Mouse (Mus musculus) heart, adult 9 months (tissue): Measurements from ENCODE around the gene Atg4b.

Source experiments
- DNase-seq, 2 experiments: peaks; one replicate each; pipeline ENCODE4 v3.0.0; 2022; ENCODE audit warnings: low spot score in 2 of 2

The Atg4b gene

DNA sequence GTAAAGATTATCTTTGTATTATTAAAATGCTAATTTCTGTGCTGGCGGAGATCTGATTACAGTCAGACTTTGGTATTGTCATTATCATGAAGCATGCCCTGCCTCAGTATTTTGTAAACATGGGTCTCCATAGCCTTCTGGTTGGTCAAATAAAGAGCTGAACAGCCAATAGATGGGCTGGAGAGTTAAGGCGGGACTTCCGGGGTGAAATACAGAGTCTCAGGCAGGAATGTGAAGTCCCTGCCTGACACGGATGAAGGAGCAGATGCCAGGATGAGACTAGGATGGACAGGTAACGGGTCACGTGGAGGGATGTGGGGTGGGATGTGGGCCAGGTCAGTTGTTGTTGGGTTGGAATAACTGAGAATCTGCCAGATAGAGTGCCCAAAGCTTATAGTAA lies at the start of gene Atg4b:
TSS of gene Atg4b (plus strand) at position 211 of the 400 bp plus-strand sequence.
- DNase-seq: no peak

DNA sequence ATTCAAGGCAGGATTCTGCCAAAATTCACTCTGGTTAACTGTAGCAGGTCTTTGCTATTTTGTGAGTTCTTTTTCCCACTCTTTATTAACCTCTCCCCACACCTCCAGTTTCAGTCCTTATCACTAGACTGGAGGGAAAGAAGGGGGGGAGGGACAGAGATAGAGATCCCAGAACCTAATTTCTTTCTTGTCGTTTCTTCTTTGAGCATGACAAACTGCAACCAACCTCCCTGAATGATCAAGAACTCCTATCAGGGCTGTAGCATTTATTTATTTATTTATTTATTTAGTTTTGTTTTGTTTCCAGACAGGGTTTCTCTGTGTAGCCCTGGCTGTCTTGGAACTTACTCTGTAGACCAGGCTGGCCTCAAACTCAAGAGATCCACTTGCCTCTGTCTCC lies 49.2 kb upstream of the Atg4b start:
- DNase-seq: no peak

DNA sequence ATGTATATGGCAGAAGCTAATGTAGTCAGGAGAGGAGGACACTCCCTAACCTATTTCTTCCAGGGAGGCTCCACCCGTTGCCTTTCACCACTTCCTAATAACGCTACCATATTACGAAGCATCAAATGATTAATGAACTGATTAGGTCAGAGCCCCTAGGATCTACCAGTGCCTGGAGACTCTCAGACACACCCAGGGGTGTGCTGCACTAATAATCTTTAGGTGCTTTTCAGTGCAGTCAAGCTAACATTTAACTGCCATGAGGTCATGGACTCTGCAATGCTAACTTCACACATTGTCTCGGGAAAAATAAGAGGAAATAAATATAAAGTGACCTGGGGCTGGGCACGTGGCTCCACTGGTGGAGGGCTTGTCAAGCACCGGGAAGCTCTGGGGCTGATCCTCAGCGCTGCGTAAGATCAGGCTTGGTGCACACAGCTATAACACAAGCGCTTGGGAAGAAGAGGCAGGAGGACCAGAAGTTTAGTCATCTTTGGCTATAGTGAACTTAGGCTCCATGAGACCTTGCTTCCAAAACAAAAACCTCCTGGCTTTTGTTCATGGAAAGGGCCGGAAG lies 47.7 kb upstream of the Atg4b start:
- no peak for DNase-seq

DNA sequence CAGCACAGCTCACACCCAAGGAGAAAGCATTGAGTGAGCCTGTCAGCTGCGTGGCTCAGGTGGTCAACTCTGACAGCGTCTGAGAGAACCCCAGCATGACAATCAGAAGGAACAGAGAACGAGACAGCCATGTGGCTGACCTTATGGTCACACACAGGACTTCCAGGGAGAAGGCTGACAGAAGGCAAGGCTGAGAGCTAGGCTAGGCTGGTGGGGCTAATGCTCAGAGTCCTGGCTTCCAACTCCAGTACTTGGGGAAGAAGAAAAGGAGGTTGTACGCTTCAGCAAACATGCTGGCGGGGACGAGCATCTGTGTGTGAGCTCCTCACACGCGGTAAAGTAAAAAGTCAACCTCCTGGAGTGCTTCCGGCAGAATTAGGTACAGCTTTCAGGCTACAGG lies 47.0 kb upstream of the Atg4b start:
- no peak for DNase-seq

DNA sequence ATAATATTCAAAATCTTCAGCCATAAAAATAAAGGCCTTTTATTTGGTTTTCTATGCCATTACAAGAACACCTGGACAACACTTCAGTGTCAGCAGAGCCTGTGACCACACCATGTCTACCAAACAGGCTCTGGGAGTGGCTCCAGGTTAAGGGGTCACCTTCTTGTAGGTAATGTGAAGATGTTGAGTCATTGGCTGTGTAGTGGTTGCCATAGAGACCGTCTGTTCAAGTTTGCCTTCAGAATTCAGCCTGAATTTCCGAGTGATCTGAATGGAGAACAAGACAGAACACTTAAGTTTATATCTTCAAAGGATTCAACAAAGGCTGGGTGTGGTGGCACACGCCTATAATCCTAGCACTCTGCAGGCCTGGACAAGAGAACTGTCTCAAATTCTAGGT lies 45.9 kb upstream of the Atg4b start:
- no peak for DNase-seq

DNA sequence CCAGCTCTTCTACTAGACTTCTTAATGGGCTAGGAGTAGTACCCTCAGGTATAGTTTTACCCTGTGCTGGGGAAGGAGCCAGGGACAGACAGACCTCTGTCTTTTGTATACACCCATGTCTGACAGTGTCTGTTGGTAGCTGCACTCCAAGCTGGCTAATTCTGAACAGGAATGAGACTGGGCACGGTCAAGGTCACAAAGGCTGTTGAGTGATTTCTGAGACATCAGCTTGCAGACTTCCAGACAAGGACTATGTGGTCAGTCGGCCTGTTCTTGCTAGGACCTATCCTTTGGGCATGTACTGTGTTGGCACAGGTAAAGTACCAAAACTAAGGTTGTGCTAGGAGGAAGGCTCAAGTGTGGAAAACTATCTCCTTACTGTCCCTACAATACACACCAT lies 35.1 kb upstream of the Atg4b start:
- DNase-seq: no peak

DNA sequence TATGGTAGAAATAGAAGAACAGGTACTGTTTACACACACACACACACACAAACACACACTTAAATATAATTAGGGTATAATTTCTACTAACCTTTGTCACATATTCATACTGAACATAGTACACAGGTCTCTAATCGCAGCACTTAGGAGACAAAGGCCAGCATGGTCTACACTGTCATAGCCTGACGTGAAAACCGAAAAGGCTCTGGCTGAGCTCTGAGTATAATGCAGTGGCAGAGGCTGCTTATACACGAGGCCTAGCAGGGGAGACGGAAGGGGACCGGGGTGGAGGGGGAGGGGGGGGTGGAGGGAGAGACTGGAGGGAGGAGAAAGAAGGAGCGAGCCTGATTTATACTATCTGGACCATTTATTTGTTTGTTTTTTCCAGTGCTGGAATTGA lies 29.7 kb upstream of the Atg4b start:
- no peak for DNase-seq

DNA sequence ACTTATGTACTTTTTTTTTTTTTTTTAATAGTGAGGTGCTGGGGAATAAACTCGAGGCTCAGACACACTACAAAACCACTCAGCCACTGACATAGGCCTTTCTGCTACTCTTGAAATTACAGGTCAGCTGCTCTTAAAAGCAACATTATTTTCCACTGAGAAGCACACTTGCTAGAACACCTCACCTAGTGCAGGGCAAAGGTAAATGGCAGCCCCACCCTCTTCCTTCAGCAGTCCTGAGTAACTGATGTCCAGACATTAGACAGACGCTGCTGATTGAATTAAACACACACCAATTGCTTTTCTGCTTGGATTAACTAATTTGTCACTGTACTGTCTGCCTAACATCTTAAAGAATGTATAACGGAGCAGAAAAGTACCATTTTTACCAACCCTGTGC lies 26.7 kb upstream of the Atg4b start:
- no peak for DNase-seq

DNA sequence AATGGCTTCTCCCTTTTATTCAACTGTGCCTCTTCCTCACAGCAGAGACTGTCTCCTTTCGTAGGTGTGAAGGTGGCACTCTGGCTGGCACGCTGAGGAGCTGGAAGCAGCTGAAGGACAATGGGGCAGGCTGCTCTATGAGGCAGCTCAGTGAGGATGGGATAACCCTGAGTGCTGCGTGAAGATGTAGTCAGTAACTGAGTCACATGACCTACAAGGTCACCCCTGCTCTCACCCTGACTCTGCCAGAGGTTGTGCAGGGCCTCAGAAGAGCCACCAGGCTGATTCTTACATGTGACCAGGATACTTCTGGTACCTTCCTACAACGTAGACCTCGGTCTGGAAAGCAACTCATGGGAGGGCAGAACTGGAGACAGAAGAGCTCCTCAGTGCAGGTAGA lies 25.6 kb upstream of the Atg4b start:
- no peak for DNase-seq

DNA sequence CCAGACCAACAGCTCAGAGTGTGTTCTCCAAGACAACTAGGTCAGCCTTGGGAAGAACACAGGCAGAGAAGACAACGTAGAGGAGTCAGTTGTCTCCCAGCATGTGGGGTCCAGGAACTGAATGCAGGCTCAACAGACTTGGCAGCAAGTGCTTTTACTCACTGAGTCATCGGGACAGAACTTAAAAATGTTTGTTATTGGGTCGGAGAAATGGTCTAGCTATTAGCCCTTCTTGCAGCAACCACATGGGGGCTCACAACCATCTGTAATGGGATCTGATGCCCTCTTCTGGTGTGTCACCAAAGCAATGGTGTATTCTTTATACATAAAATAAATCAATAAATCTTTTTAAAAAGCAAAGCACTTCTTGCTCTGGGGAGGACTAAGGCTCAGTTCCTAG lies 25.2 kb upstream of the Atg4b start:
- DNase-seq: no peak

DNA sequence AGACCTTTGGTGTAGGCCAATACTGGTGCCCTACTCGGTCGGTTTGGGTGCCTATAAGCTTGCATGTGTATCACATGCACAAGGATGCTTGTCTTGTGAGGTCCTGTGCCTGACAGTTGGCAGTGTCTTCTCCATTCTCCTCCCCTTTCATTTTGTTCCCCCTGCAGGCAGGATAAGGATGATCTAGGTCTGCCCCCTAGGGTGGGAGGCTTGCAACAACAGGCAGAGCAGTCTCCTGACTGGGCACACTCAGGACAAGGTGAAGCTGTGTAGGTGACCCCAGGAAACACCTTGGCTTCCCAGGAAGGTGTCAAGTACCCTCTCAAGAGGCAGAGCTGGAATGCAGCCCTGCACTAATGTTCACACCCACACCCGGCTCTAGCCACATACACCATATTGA lies 24.3 kb upstream of the Atg4b start:
- peak; percentile 51 to 58 for DNase-seq

DNA sequence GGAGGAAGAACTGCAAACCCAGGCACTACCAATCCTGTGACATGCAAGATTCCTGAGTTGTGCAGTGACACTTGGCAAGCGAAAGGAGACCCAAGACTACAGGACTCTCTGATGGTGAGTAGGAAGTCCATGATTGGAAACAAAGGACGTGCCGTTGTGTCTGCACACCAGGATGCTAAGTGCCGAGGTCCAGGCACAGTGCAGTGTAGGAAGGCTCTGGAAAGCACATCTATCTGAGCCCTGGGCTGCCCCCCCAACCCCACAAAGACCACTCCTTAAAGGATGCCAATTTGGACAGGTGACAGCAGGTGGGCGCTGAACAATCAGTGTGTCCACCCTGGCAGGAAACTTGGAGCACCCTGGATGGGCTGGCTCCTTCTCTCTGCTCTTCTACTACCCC lies 20.2 kb upstream of the Atg4b start:
- DNase-seq: no peak

DNA sequence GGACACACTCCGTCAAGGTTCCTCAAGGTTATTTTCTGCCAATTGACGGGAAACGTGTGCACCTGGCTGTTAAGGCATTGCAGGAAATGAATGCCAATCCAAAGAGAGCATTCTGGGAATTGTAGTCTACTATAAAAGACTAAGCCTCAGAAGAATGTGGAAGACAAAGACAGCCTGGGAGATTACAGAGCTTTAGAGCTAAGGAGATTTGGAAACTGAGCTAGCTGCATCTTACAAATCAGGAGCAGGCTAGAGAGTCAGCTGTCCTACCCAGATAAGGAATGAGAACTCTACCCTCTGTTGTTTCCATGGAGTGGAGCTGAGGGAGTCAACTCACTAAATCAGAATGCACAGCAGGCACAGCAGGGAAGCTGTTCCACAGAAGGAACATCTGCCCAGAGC lies 19.4 kb upstream of the Atg4b start:
- DNase-seq: no peak

DNA sequence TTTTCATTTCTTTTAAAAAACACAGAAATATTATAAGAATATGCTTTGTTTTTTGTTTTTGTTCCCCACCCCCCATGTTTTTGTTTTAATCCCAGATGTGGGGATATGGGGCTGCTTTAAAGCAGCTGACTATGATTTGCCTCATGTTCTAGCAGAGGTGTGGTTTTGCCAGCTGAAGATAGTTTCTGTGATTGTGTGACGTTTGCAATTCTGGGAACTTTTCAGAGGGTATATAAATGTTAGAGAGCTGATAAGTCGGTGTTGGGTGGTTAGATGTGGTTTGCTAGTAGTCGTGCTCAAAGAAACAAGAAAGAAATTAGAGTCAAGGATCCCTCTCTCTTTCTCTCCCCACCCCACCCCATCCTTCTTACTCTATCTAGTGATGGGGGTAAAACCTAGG lies 15.4 kb upstream of the Atg4b start:
- DNase-seq: no peak

DNA sequence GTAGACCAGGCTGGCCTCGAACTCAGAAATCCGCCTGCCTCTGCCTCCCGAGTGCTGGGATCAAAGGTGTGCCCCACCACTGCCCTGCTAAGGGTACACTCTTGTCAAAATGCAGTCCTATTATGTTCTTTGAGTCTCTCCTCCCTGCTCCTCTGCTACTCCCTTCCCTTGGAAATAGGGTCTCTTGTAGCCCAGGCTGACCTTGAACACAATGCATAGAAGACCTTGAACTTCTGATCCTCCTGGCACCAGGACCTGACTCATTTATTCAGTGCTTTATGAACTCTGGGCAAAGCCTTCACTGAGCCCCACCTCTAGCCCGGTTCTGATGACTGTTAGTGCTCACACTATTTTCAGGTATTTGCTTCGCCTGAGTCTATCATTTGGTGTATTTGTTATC lies 13.6 kb upstream of the Atg4b start:
- no peak for DNase-seq

DNA sequence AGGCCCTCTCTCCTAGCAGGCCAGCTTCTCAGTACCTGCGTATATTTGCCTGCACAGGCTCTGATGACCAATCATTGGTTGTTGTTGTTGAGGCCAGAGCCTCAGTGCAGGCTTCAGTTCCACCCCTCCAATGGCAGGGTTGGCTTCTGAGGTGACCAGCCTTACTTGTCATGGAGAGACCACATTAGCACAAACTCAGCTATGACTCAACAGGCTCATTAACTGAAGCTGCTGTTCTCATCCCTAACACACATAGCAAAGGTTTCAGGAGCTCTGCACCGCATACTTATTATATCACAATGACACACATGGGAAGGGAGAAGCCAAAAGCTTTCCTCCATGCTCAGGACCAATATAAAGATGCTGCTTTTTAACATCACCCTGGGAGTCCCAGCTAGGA lies 10.6 kb upstream of the Atg4b start:
- no peak for DNase-seq

DNA sequence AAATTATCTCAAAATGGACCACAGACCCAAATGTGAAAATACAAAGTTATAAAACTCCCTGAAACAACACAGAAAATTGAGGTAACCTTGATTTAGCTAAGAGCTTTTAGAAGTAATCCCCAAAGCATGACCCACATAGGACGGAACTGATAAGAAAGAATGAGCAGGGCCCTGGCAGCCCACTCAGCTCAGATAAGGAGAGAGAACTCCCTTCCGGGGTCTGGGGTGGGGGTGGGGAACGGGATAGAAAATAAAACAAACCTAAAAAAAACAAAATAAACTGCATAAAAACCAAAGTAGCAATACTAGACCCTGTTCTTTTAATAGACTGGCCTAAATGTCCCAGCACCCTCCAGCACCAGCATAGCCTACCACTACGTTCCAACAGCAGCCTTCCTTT lies 9.3 kb upstream of the Atg4b start:
- DNase-seq: no peak

DNA sequence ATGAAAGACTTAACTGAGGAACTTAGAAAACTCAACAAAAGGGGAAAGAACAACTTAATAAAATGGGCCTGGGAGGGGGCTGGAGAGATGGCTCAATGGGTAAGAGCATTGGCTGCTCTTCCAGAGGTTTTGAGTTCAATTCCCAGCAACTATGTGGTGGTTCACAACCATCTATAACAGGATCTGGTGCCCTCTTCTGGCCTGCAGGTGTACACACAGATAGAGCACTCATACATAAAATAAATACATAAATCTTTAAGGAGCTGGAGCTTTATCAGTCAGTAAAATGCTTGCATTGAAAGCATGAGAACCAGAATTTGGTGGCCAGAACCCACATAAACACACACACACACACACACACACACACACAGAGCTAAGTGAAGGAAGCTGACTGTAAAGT lies 8.4 kb upstream of the Atg4b start:
- DNase-seq: no peak

DNA sequence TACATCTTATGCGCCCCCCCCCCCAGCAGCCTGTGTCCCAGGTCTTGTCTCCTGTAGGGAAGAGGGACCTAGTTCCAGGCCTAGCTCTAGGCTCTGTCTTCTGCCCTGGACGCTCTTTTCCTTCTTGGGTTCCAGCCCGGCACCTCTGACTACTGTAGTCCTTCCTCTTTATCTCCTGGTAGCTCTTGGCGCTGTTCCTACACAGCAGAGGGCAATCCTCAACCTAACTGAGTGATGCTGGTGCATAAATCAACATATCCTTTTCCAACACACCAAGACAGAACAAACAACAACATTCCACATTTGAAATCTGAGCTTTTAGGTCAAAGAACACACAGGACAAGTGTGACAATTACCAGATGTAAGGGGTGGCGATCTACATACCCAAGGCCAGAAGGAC lies 5.1 kb upstream of the Atg4b start:
- DNase-seq: no peak

DNA sequence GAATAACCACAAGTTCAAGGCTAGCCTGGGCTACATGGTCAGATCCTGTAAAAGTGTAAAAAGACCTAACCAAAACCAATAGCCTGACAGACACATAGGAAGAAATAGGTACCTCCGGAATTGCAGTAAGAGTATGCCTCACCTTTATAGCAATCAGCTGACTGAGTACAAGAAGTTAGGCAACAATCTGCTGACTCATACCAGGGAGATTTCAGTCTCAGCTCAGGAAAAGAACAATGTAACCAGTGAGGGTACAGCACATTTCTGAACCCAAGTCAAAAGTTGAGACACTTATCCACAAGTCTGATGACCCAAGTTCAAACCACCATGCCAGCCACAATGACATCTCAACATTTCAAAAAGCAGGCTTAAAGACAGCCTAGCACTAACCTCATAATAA lies 2.8 kb upstream of the Atg4b start:
- no peak for DNase-seq

DNA sequence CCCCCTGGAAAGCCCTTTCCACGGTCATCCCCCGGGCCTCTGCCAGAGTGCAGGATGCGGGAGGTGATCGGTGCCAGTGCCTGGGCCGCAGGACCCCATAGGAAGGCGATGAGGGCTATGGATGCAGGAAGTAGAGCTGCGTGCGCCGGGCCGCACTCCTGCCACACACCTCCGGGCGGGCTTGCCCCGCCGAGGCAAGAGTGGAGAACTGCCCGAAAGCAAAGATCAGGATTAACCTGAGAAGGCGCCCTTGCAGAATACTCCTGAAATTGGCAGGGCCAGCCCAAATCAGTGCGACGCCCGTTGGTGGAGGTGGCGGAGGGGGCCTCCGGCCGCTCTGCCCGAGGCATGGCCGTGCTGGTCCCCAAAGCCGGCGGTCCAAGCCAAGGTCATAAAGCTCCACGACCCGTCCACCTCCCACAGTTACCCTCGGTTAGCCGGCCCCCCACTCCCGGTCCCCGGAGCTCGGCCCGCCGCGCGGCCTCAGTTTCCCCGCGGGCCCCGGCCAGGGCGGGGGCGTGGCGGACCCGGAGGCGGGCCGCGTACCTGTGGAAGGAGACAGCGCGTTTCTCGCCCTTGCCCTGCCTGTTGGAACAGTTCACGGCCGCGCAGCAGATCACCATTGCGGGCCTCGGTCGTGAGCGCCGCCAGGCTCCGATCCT lies 2.7 kb downstream of the Atg4b start:
- DNase-seq: peak in 1 of 2 experiments; percentile 45

DNA sequence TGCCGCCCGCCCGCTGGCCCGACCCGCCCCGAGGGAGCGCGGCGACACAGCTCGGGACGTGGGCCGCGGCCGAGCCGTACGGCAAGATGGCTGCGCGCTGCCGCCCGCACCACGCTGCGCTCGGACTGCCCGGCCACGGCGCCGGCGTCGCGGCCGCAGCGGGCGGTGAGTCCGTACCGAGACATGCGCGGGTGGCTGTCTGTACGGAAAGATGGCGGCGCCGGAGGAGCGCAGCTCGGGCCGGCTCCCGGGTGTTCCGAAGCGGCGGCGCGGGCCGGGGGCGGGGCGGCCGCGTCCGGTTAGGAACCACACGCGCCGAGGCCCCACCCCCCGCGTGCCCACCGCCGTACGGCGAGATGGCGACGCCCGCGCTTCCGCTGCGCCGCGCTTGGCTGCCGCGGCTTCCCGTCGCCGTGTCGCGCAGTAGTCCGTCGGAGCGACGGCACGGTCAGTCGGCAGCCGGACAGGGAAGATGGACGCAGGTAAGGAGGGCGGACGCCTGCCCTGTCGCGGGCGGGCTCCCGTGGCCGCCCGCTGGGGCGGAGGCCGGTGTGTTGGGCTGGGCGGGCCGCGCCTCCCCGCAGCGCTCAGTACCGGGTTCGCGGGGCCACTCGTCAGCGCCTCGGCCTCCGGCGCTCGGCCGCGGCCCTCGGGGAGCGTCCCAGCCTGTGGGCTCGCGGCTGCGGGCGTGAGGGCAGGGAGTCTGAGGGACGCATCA lies 3.4 kb downstream of the Atg4b start, which contains the start of gene Thap4:
TSS of gene Thap4 (minus strand) at position 292 of the 718 bp plus-strand sequence.
- peak; percentile 92 to 93 for DNase-seq

DNA sequence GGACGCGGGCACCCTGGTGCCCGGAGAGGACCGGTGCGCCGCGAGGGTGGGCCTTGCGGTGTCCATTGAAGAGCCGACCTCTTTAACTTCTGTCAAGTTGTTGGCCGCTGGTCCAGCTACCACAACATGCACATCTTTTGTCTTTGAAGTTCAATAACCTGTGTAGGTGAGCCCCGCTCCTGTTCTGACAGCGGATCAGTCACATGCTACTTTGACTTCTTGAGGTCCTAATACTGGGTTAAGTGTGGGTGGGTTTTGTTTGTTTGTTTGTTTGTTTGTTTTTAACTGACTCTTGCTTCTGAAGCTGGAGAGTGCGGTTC lies 4.0 kb downstream of the Atg4b start:
- no peak for DNase-seq

DNA sequence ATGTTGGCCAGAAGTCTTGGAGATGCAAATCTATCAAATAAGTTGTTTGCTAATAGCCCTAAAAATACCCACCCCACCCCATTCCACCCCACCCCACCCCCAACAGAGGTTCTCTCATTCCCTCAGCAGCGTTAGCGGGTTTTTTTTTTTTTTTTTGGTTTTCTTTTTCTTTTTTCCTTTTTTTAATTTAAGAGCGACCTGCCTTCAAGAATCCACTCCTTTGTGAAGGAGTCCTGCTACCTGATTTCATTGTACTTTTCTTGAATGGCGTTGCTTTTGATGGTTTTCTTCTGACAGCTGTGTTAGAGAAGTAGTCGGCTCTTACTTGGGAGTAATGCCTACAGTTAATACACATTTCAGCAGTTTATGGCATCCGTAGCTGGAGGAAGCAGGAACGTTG lies 4.3 kb downstream of the Atg4b start:
- DNase-seq: no peak
